Mouse (Mus musculus) embryonic facial prominence, embryonic 14.5 days (tissue): ENCODE data around the gene Nhlrc4. TPM values are rescaled to one million over a fixed set of nuclear protein-coding genes. Genes with fewer than 3 reads are reported as not detected.

ENCODE experiments used
- ATAC-seq: fragments of 200-750 bp; cut with Nextera tagmentation; 2 replicates; pipeline ENCODE4 v1.8.0; 2017; ENCODE audit warnings: low read depth, moderate number of reproducible peaks, moderate TSS enrichment
- DNase-seq: peaks from one replicate; pipeline ENCODE4 v3.0.0-alpha.2; 2015; ENCODE audit warnings: low spot score
- H3K27ac ChIP-seq: fragments of 300-500 bp; sonication (generic); replicated peaks from 2 replicates; pipeline ENCODE4 v1.5.1; 2014; ENCODE audit warnings: low read depth, mild to moderate bottlenecking, low read length, moderate library complexity
- H3K27me3 ChIP-seq: fragments of 300-500 bp; sonication (generic); replicated peaks from 2 replicates; pipeline ENCODE4 v1.6.1; 2014; ENCODE audit warnings: low read length; ENCODE audit not compliant: control insufficient read depth, insufficient read depth
- H3K36me3 ChIP-seq: fragments of 300-500 bp; sonication (generic); 2 replicates; pipeline ENCODE4 v1.6.1; 2014; ENCODE audit warnings: low read length, mixed read lengths; ENCODE audit not compliant: control insufficient read depth, insufficient read depth
- H3K4me1 ChIP-seq: fragments of 300-500 bp; sonication (generic); 2 replicates; pipeline ENCODE4 v1.6.1; 2014; ENCODE audit warnings: antibody characterized with exemption, low read length; ENCODE audit not compliant: control insufficient read depth, insufficient read depth
- H3K4me2 ChIP-seq: fragments of 300-500 bp; sonication (generic); 2 replicates; pipeline ENCODE4 v1.6.1; 2014; ENCODE audit warnings: low read depth, mild to moderate bottlenecking, low read length, moderate library complexity, mixed read lengths
- H3K4me3 ChIP-seq: fragments of 300-500 bp; sonication (generic); 2 replicates; pipeline ENCODE4 v1.5.1; 2014; ENCODE audit warnings: low read depth, mild to moderate bottlenecking, low read length
- H3K9ac ChIP-seq: fragments of 300-500 bp; sonication (generic); 2 replicates; pipeline ENCODE4 v1.6.1; 2014; ENCODE audit warnings: low read depth, mild to moderate bottlenecking, low read length, moderate library complexity, mixed read lengths
- H3K9me3 ChIP-seq: fragments of 300-500 bp; sonication (generic); 2 replicates; pipeline ENCODE4 v1.6.1; 2016; ENCODE audit warnings: low read length; ENCODE audit not compliant: control insufficient read depth
- WGBS: fragments of 180-500 bp; shearing (Covaris S2); extraction: QIAGEN DNeasy Blood & Tissue Kit; methylation state at CpG from one replicate; pipeline ENCODE4 v1.1.7; 2014; 5-methylcytosine and 5-hydroxymethylcytosine counted together
- polyA plus RNA-seq: library from polyadenylated mRNA; unstranded; fragments of >200 nt; fragmentation: Nextera tagmentation; extraction: Ambion mirVana; gene quantifications from 2 replicates; pipeline ENCODE4 v1.2.1, GENCODE M21; 2014

Gene Nhlrc4
- polyA plus RNA-seq, 1 experiment from 2014 or later, result 0.99 TPM

DNA sequence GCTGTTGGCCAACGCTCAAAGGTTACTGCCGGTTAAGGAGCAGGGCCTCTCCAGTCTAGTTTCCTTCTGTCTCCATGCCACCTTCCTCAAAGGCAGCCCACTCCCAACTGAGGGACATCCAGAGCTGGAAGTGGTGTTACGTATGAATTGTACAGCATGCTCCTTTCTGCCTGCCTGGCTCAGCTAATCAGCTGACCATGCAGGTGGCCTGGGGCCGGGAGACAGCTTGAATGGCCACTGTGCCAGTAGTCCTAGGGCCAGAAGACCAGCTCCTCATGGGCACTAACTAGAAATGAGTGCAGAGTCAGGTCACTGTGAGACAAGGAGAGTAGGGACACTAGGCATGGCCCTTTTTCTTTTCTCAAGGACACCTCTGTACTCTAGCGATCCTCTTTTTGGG is 8.4 kb upstream of the Nhlrc4 start:
- H3K36me3 ChIP-seq, result peaks cover 8% of the 10 kb centered on the region; the same call in 1 of the 2 replicates
- no peaks in the 10 kb centered on the region for H3K9me3 ChIP-seq
- H3K27me3 ChIP-seq, result peaks cover 38% of the 10 kb centered on the region
- WGBS, result 76% methylated on average over 5 of the region's 5 CpGs
- no peak overlapping the region for H3K4me2 ChIP-seq
- ATAC-seq (no peak), DNase-seq (no peak)
- H3K27ac ChIP-seq, result no peak overlapping the region
- H3K9ac ChIP-seq, result no peak overlapping the region
- H3K4me1 ChIP-seq, result peaks cover 7% of the 10 kb centered on the region; the same call in 1 of the 2 replicates
- H3K4me3 ChIP-seq, result no peak overlapping the region

DNA sequence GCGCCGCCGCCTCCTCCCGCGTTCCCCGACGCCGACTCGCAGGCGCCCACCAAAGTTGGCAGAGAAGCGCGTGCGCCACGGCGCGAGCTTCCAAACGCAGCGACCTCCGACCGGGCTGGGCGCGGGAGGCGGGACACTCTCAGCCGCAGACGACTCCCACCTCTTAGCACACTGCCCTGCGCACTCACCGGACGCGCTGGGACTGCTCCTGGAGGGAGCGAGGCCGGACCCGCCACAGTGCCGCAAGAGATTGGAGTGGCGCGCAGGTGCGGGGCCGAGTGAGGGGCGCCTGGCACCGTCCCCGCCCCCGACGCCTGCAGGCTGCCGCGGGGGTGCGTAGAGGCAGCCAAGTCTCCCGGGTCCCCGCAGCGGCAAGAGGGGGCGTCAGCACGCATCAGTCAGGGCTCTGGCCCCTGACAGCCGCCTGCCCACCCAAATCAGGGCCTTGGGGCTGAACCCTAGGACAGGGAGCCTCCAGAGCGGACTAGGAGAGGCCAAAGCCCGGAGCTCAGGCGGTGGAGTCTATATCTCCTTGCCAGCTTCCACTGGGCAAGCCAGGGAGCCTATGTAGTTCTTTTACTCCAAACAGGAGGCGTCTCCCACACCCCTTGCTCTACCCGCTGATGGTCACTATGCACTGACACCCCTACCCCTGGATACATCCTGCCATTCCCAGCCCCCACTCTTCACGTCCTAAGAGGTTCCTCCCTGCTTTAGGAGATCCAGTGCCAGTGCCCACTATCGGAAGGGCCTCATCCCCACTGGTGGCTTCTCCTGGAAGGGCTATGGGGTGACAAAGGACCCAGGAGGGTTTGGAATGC is 7.3 kb upstream of the Nhlrc4 start, which contains the start of gene A930017K11Rik:
Gene A930017K11Rik (minus strand): TSS at position 763 of the 821 bp plus-strand sequence.
- Histone ChIP-seq H3K4me3 (peak within 1 kb of the TSS; percentile 43), H3K4me2 (peak within 1 kb of the TSS; percentile 73), H3K27me3 (peaks cover 38% of the 10 kb centered on the region), H3K27ac (no peak within 1 kb of the TSS), H3K9me3 (no peaks in the 10 kb centered on the region), H3K4me1 (peaks cover 7% of the 10 kb centered on the region; the same call in 1 of the 2 replicates), H3K36me3 (no peaks in the 10 kb centered on the region), H3K9ac (peak within 1 kb of the TSS; percentile 58)
- WGBS, result under 1% methylated on average over 36 of the region's 58 CpGs
- ATAC-seq (no peak), DNase-seq (no peak)

DNA sequence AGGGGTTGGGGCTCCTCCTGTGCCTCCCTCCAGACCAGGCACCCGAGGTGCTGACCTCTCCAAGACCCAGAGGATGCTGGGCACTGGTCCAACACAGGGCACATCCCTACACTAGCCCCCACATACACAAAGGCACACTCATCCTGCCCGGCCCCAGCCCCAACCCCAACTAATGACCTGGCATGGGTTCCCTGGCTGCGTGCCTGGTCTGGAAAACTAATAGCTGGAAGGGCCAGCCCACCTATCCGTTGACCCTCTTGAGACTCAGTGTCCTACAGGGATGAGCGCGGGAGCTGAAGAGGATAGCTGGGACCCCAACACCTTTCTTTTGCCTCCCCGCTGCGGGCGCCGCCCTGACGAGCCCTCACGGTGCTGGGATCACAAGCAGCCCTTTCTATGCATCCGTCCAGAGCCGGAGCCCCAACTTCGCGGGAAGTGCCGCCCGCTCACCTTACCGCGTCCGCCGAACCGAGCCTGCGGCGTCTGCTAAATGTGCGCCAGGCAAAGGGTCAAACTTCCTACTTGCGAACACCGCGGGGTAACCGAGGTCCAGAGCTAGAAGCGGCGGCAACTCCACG is 6.6 kb upstream of the Nhlrc4 start:
- Histone ChIP-seq H3K4me1 (peaks cover 7% of the 10 kb centered on the region; the same call in 1 of the 2 replicates), H3K27ac (no peak overlapping the region), H3K9me3 (no peaks in the 10 kb centered on the region), H3K36me3 (no peaks in the 10 kb centered on the region), H3K27me3 (peaks cover 38% of the 10 kb centered on the region), H3K9ac (peak overlapping the region; percentile 58), H3K4me2 (peak overlapping the region; percentile 73), H3K4me3 (peak overlapping the region; percentile 43)
- no peak for ATAC-seq
- WGBS, result 1% methylated on average over 14 of the region's 33 CpGs
- no peak for DNase-seq

DNA sequence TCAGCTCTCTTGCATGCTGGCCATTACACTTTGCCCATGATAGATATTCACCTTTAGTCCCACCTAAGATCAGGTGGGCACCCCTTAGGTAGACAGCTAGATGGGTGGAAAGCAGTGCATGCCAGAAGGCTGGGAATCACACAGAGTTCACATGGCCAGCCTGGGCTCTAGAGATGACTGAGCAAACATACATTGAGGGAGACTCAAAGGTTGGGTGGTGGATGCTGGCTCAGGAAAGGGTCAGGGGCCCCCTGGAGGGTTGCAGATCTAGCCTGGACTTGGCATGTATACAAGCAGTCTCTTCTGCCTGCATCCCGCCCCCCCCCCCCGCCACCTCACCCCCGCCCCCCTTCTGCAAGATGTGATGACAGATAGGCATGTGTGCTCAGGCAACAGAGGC is 5.9 kb upstream of the Nhlrc4 start:
- no peak for ATAC-seq
- WGBS, result no CpG with 5 or more reads among the region's 3 CpGs
- peak overlapping the region; percentile 73 for H3K4me2 ChIP-seq

GRCm38 (mm10) chr17:25949981-25950380 is 5.2 kb upstream of the Nhlrc4 start:
- no peak for ATAC-seq
- H3K27ac ChIP-seq, result no peak overlapping the region
- 68% methylated on average over 5 of the region's 5 CpGs for WGBS

More for the DNA sequence above, 5.9 kb upstream of the Nhlrc4 start:
- DNase-seq, result no peak
- Histone ChIP-seq H3K9me3 (no peaks in the 10 kb centered on the region), H3K27ac (no peak overlapping the region), H3K36me3 (no peaks in the 10 kb centered on the region), H3K4me1 (peaks cover 7% of the 10 kb centered on the region; the same call in 1 of the 2 replicates), H3K27me3 (peaks cover 38% of the 10 kb centered on the region), H3K4me3 (no peak overlapping the region), H3K9ac (no peak overlapping the region)

GRCm38 (mm10) chr17:25948051-25948450 is 3.3 kb upstream of the Nhlrc4 start:
- H3K27ac ChIP-seq, result no peak overlapping the region
- ATAC-seq (no peak), DNase-seq (no peak)
- no peak overlapping the region for H3K9ac ChIP-seq
- H3K4me2 ChIP-seq, result no peak overlapping the region
- WGBS, result 72% methylated on average over 7 of the region's 8 CpGs
- H3K4me1 ChIP-seq, result peaks cover 7% of the 10 kb centered on the region; the same call in 1 of the 2 replicates
- no peaks in the 10 kb centered on the region for H3K9me3 ChIP-seq
- H3K4me3 ChIP-seq, result no peak overlapping the region
- H3K27me3 ChIP-seq, result peaks cover 31% of the 10 kb centered on the region
- no peaks in the 10 kb centered on the region for H3K36me3 ChIP-seq

More at GRCm38 (mm10) chr17:25949981-25950380, 5.2 kb upstream of the Nhlrc4 start:
- H3K27me3 ChIP-seq, result peaks cover 38% of the 10 kb centered on the region
- no peaks in the 10 kb centered on the region for H3K9me3 ChIP-seq
- H3K36me3 ChIP-seq, result no peaks in the 10 kb centered on the region
- H3K4me3 ChIP-seq, result no peak overlapping the region
- no peak overlapping the region for H3K4me2 ChIP-seq
- no peak for DNase-seq
- H3K4me1 ChIP-seq, result peaks cover 7% of the 10 kb centered on the region; the same call in 1 of the 2 replicates
- H3K9ac ChIP-seq, result no peak overlapping the region

DNA sequence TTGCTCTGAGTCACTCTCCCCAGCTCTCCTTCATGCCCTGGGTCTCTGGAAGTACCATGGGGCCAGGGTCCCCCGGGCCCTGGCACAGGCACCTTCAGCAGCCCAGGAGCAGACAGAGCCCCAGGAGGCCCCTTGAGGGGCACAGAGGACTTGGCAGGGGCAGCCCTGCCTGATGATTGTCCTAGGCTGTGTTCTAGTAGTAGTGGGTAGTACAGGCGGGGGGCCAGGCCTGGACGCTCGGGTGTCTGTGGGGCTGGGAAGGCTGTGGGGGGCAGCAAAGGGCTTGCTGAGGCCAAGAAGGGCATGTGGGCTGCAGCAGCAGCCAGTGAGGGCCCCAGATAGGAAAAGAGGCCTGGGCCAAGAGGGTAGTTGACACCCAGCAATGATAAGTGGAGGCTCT is 2.8 kb upstream of the Nhlrc4 start:
- H3K27me3 ChIP-seq, result peaks cover 27% of the 10 kb centered on the region
- 76% methylated on average over 4 of the region's 4 CpGs for WGBS
- ATAC-seq (no peak), DNase-seq (no peak)
- H3K4me1 ChIP-seq, result peaks cover 7% of the 10 kb centered on the region
- no peaks in the 10 kb centered on the region for H3K36me3 ChIP-seq
- no peak overlapping the region for H3K4me2 ChIP-seq
- no peak overlapping the region for H3K27ac ChIP-seq
- H3K9me3 ChIP-seq, result no peaks in the 10 kb centered on the region
- no peak overlapping the region for H3K9ac ChIP-seq
- H3K4me3 ChIP-seq, result no peak overlapping the region

- 87% methylated on average over 7 of the region's 8 CpGs for WGBS
- Histone ChIP-seq H3K4me2 (no peak overlapping the region), H3K9me3 (no peaks in the 10 kb centered on the region), H3K4me1 (peaks cover 13% of the 10 kb centered on the region), H3K36me3 (no peaks in the 10 kb centered on the region), H3K9ac (no peak overlapping the region), H3K27me3 (peaks cover 20% of the 10 kb centered on the region), H3K4me3 (no peak overlapping the region), H3K27ac (no peak overlapping the region)
- ATAC-seq (no peak), DNase-seq (no peak)
Observed at GRCm38 (mm10) chr17:25946891-25947290, 2.1 kb upstream of the Nhlrc4 start.
